Mouse (Mus musculus): ENCODE data around the gene Olfr921. TPM values are rescaled to one million over a fixed set of nuclear protein-coding genes. Genes with fewer than 3 reads are reported as not detected.

Gene Olfr921
- polyA plus RNA-seq, 1 experiment = not detected

- TF ChIP-seq POLR2A (IDR thresholded peaks at IDR 0.05; ENCODE audit: extremely low read depth, insufficient read depth, low read length) = no peak
- no peak for TF ChIP-seq CTCF (IDR thresholded peaks at IDR 0.05; ENCODE audit: extremely low read depth, insufficient read depth, low read length)
- no peak within 1 kb of the TSS for H3K27ac ChIP-seq (ENCODE audit: insufficient read depth, low read length)
- H3K4me3 ChIP-seq (ENCODE audit: insufficient read depth, low read length) = no peak within 1 kb of the TSS
- no peaks in the 10 kb centered on the region for H3K4me1 ChIP-seq (ENCODE audit: control insufficient read depth, insufficient read depth, low read length)
Measured at GRCm38 (mm10) chr9:38826245-38826644, 53.4 kb downstream of the Olfr921 start, which contains the start of gene Olfr923. Gene Olfr923 (plus strand): TSS chr9:38826545.

Other genes with a start within 250 kb of the Olfr921 start
- gene Olfr910, start 235.2 kb upstream of the Olfr921 start, polyA plus RNA-seq (2012; rRNA removed) = not detected in 2 replicates
- not detected in 2 replicates for gene Olfr912, start 192.9 kb upstream of the Olfr921 start, polyA plus RNA-seq (2012; rRNA removed)
- gene Olfr913, start 180.3 kb upstream of the Olfr921 start, polyA plus RNA-seq (2012; rRNA removed) = not detected in 2 replicates
- gene Olfr914, start 168.0 kb upstream of the Olfr921 start, polyA plus RNA-seq (2012; rRNA removed) = not detected in 2 replicates
- gene Olfr916, start 113.2 kb upstream of the Olfr921 start, polyA plus RNA-seq (2012; rRNA removed) = not detected in 2 replicates
- not detected in 2 replicates for gene Olfr917, start 107.2 kb upstream of the Olfr921 start, polyA plus RNA-seq (2012; rRNA removed)
- not detected in 2 replicates for gene Olfr918, start 98.5 kb upstream of the Olfr921 start, polyA plus RNA-seq (2012; rRNA removed)
- not detected in 2 replicates for gene Olfr919, start 69.4 kb upstream of the Olfr921 start, polyA plus RNA-seq (2012; rRNA removed)
- 8.2 and 9.3 TPM in 2 replicates for gene Vwa5a, start 54.8 kb upstream of the Olfr921 start, polyA plus RNA-seq (2012; rRNA removed)
- 0.17 and 0.21 TPM in 2 replicates for gene Olfr920, start 20.8 kb upstream of the Olfr921 start, polyA plus RNA-seq (2012; rRNA removed)
- not detected in 2 replicates for gene Olfr922, start 41.5 kb downstream of the Olfr921 start, polyA plus RNA-seq (2012; rRNA removed)
- not detected in 2 replicates for gene Olfr923, start 53.5 kb downstream of the Olfr921 start, polyA plus RNA-seq (2012; rRNA removed)
- not detected in 2 replicates for gene Olfr924, start 71.4 kb downstream of the Olfr921 start, polyA plus RNA-seq (2012; rRNA removed)
- gene Olfr26, start 82.0 kb downstream of the Olfr921 start, polyA plus RNA-seq (2012; rRNA removed) = not detected in 2 replicates
- gene Olfr926, start 104.1 kb downstream of the Olfr921 start, polyA plus RNA-seq (2012; rRNA removed) = not detected in 2 replicates
- gene Olfr930, start 156.7 kb downstream of the Olfr921 start, polyA plus RNA-seq (2012; rRNA removed) = not detected in 2 replicates
- gene Olfr933, start 199.2 kb downstream of the Olfr921 start, polyA plus RNA-seq (2012; rRNA removed) = not detected in 2 replicates
- not detected in 2 replicates for gene Olfr934, start 215.2 kb downstream of the Olfr921 start, polyA plus RNA-seq (2012; rRNA removed)
- gene Olfr935, start 226.6 kb downstream of the Olfr921 start, polyA plus RNA-seq (2012; rRNA removed) = not detected in 2 replicates

Measured in cortical plate, adult 2 months (tissue).